In the genomic region with DNA sequence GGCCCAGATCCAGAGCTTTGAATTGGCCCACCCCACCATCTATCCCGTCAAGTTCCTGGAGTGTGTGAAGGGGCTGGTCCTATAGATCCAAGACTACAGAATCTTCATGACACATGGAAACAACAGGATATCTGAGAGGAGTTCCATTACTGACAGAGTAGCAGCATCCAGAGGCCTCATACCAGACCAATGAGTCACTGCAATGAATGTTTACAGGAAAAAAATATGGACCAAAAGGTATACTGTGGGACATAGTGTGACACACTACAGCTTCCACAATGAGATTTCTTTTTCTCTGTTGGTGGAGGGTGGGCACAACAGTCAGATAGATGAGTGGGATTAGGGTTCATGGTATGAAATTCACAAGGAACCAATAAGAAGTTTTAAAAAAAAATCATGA, we compare ENCODE assay signal across 14 mouse cellular contexts.
"Had no signal": no experiment of that assay in that cellular context is flagged by ENCODE, and none has a peak within 500 bp of the region (broad histone marks: within the 10 kb centered on the region; RNA-seq: fewer than 3 reads in every experiment).

No protein-coding gene starts in this region.

- ATAC-seq: lung, postnatal 0 days; midbrain, embryonic 13.5 days; midbrain, embryonic 15.5 days had no signal

- H3K36me3 ChIP-seq: lung, embryonic 15.5 days; midbrain, embryonic 13.5 days; midbrain, embryonic 15.5 days; neural tube, embryonic 12.5 days; stomach, embryonic 15.5 days had no signal

- H3K4me3 ChIP-seq: lung, embryonic 15.5 days; megakaryocyte, embryonic 14.5 days; midbrain, embryonic 13.5 days; midbrain, embryonic 15.5 days; neural tube, embryonic 12.5 days; stomach, embryonic 15.5 days had no signal

- H3K27me3 ChIP-seq: lung, embryonic 15.5 days; megakaryocyte, embryonic 14.5 days; midbrain, embryonic 13.5 days; midbrain, embryonic 15.5 days; neural tube, embryonic 12.5 days; stomach, embryonic 15.5 days had no signal

- DNase-seq: lung, adult 2 months; lung, postnatal 14 days; lung, postnatal 36 days; right cerebral cortex, postnatal 14 days; thymus, adult 2 months; thymus, postnatal 25 days; thymus, postnatal 4 days had no signal
